Mouse (Mus musculus) myocyte (in vitro differentiated cells): ENCODE measurements at regions not wholly inside any gene's neighbourhood (a gene's known extent, or its start where the extent isn't known, plus 50 kb on each side); places are given as distances from the start of the nearest gene placed in this dataset.

Source experiments
- H3K27me3 ChIP-seq: one replicate; pipeline ENCODE4 v1.6.1; 2011; ENCODE audit not compliant: control insufficient read depth, insufficient read depth, insufficient read length
- H3K36me3 ChIP-seq: one replicate; pipeline ENCODE4 v1.6.1; 2011; ENCODE audit not compliant: control insufficient read depth, insufficient read depth
- H3K4me2 ChIP-seq: one replicate; pipeline ENCODE4 v1.6.1; 2011; ENCODE audit warnings: low read depth, control low read depth
- H3K4me3 ChIP-seq: one replicate; pipeline ENCODE4 v1.5.1; 2011; ENCODE audit warnings: mild to moderate bottlenecking, control low read depth, moderate library complexity
- H3K79me2 ChIP-seq: one replicate; pipeline ENCODE4 v1.6.1; 2011; ENCODE audit not compliant: control insufficient read depth, insufficient read depth
- H3ac ChIP-seq: one replicate; pipeline ENCODE4 v1.6.1; 2011; ENCODE audit not compliant: control insufficient read depth, insufficient read length
- CEBPB ChIP-seq: IDR thresholded peaks from 2 replicates; pipeline ENCODE4 v1.6.1; 2011; ENCODE audit warnings: mild to moderate bottlenecking, moderate library complexity; ENCODE audit not compliant: poor library complexity, insufficient read depth, severe bottlenecking
- E2F4 ChIP-seq: IDR thresholded peaks from one replicate; pipeline ENCODE4 v1.6.1; 2011; ENCODE audit warnings: mild to moderate bottlenecking, control low read depth, moderate library complexity; ENCODE audit not compliant: insufficient read depth
- MAX ChIP-seq: IDR thresholded peaks from one replicate; pipeline ENCODE4 v1.6.1; 2011; ENCODE audit warnings: low read depth, mild to moderate bottlenecking, control low read depth
- MYOD1 ChIP-seq, 3 experiments: IDR thresholded peaks; one replicate each; pipeline ENCODE4 v1.6.1; 2011; ENCODE audit warnings: control low read depth in 2 of 3, low read depth in 2 of 3, mild to moderate bottlenecking in 2 of 3, moderate library complexity in 1 of 3; ENCODE audit not compliant: insufficient read length in 2 of 3, control insufficient read depth in 1 of 3
- MYOG ChIP-seq, 3 experiments: IDR thresholded peaks; one replicate each; pipeline ENCODE4 v1.6.1; 2011; ENCODE audit warnings: control low read depth in 2 of 3, low read depth in 2 of 3, mild to moderate bottlenecking in 2 of 3; ENCODE audit not compliant: insufficient read length in 2 of 3, control insufficient read depth in 1 of 3, insufficient read depth in 1 of 3
- POLR2A ChIP-seq: IDR thresholded peaks from one replicate; pipeline ENCODE4 v1.6.1; 2011; ENCODE audit warnings: low read depth, mild to moderate bottlenecking, control low read depth, moderate library complexity; ENCODE audit not compliant: insufficient read length
- POLR2AphosphoS2 ChIP-seq: IDR thresholded peaks from one replicate; pipeline ENCODE4 v1.6.1; 2011; ENCODE audit warnings: low read depth, control low read depth; ENCODE audit not compliant: insufficient read length
- REST ChIP-seq: IDR thresholded peaks from one replicate; pipeline ENCODE4 v1.6.1; 2011; ENCODE audit warnings: mild to moderate bottlenecking, control low read depth, moderate library complexity; ENCODE audit not compliant: insufficient read depth, insufficient read length
- SRF ChIP-seq: IDR thresholded peaks from one replicate; pipeline ENCODE4 v1.6.1; 2011; ENCODE audit warnings: low read depth; ENCODE audit not compliant: control insufficient read depth, insufficient read length
- TCF12 ChIP-seq: IDR thresholded peaks from one replicate; pipeline ENCODE4 v1.6.1; 2011; ENCODE audit warnings: mild to moderate bottlenecking, control low read depth; ENCODE audit not compliant: poor library complexity, insufficient read depth, severe bottlenecking
- TCF3 ChIP-seq: IDR thresholded peaks from one replicate; pipeline ENCODE4 v1.6.1; 2011; ENCODE audit warnings: low read depth, control low read depth; ENCODE audit not compliant: insufficient read length
- USF1 ChIP-seq: IDR thresholded peaks from one replicate; pipeline ENCODE4 v1.6.1; 2011; ENCODE audit warnings: low read depth, mild to moderate bottlenecking, control low read depth, moderate library complexity

- TF ChIP-seq REST: no peak
- TF ChIP-seq MYOD1 (IDR thresholded peaks at IDR 0.05; ENCODE audit: control insufficient read depth in 1 of 3, insufficient read length in 2 of 3, low read depth in 2 of 3): no peak
- TF ChIP-seq TCF3: no peak
- no peak for TF ChIP-seq E2F4
- no peak for TF ChIP-seq TCF12
- TF ChIP-seq USF1: no peak
- TF ChIP-seq POLR2A: no peak
- Histone ChIP-seq H3K4me3 (no peak overlapping the region), H3K36me3 (no peaks in the 10 kb centered on the region), H3K27me3 (no peaks in the 10 kb centered on the region), H3ac (no peak overlapping the region), H3K79me2 (no peaks in the 10 kb centered on the region), H3K4me2 (no peak overlapping the region)
Measured at GRCm38 (mm10) chr7:40829526-40829925, 68.6 kb upstream of the Vstm2b start.

GRCm38 (mm10) chr7:40831583-40831982 is 66.5 kb upstream of the Vstm2b start:
- Histone ChIP-seq H3K36me3 (no peaks in the 10 kb centered on the region), H3K4me2 (no peak overlapping the region), H3K79me2 (no peaks in the 10 kb centered on the region), H3K27me3 (no peaks in the 10 kb centered on the region), H3ac (no peak overlapping the region), H3K4me3 (no peak overlapping the region)
- TF ChIP-seq POLR2AphosphoS2 (no peak), CEBPB (no peak), MAX (no peak), REST (no peak), E2F4 (no peak), MYOG (IDR thresholded peaks at IDR 0.05; ENCODE audit: control insufficient read depth in 1 of 3, insufficient read depth in 1 of 3, insufficient read length in 2 of 3, low read depth in 2 of 3) (no peak), USF1 (no peak), POLR2A (no peak), TCF3 (no peak), TCF12 (no peak), SRF (no peak), MYOD1 (IDR thresholded peaks at IDR 0.05; ENCODE audit: control insufficient read depth in 1 of 3, insufficient read length in 2 of 3, low read depth in 2 of 3) (no peak)

- Histone ChIP-seq H3K79me2 (no peaks in the 10 kb centered on the region), H3K4me2 (no peak overlapping the region), H3K4me3 (no peak overlapping the region), H3ac (no peak overlapping the region), H3K27me3 (no peaks in the 10 kb centered on the region), H3K36me3 (no peaks in the 10 kb centered on the region)
- TF ChIP-seq MYOG (IDR thresholded peaks at IDR 0.05; ENCODE audit: control insufficient read depth in 1 of 3, insufficient read depth in 1 of 3, insufficient read length in 2 of 3, low read depth in 2 of 3): no peak
- no peak for TF ChIP-seq MAX
- TF ChIP-seq TCF12: no peak
- no peak for TF ChIP-seq E2F4
- TF ChIP-seq POLR2AphosphoS2: no peak
- TF ChIP-seq REST: no peak
- TF ChIP-seq MYOD1 (IDR thresholded peaks at IDR 0.05; ENCODE audit: control insufficient read depth in 1 of 3, insufficient read length in 2 of 3, low read depth in 2 of 3): no peak
- TF ChIP-seq TCF3: no peak
Measured at GRCm38 (mm10) chr7:40842344-40842992, 55.7 kb upstream of the Vstm2b start.

- Histone ChIP-seq H3ac (no peak overlapping the region), H3K27me3 (no peaks in the 10 kb centered on the region), H3K36me3 (no peaks in the 10 kb centered on the region), H3K4me3 (no peak overlapping the region), H3K4me2 (no peak overlapping the region), H3K79me2 (no peaks in the 10 kb centered on the region)
- no peak for TF ChIP-seq MYOG (IDR thresholded peaks at IDR 0.05; ENCODE audit: control insufficient read depth in 1 of 3, insufficient read depth in 1 of 3, insufficient read length in 2 of 3, low read depth in 2 of 3)
- TF ChIP-seq POLR2AphosphoS2: no peak
- no peak for TF ChIP-seq TCF3
- TF ChIP-seq SRF: no peak
- no peak for TF ChIP-seq REST
- TF ChIP-seq E2F4: no peak
- no peak for TF ChIP-seq MAX
- TF ChIP-seq TCF12: no peak
- TF ChIP-seq USF1: no peak
- TF ChIP-seq CEBPB: no peak
- no peak for TF ChIP-seq MYOD1 (IDR thresholded peaks at IDR 0.05; ENCODE audit: control insufficient read depth in 1 of 3, insufficient read length in 2 of 3, low read depth in 2 of 3)
- TF ChIP-seq POLR2A: no peak
Measured at GRCm38 (mm10) chr7:40846512-40846911, 51.6 kb upstream of the Vstm2b start.
